Mouse (Mus musculus): ENCODE results near the gene Erc1. TPM values are rescaled to one million over a fixed set of nuclear protein-coding genes. Genes with fewer than 3 reads are reported as not detected.
"Not testable (repeated sequence)": the region's sequence is repeated elsewhere in the genome, so short reads cannot be mapped to it uniquely, and the experiment has no call there.

Erc1 gene
- polyA plus RNA-seq, 1 experiment from 2014 or later, result 34.9 TPM

DNA sequence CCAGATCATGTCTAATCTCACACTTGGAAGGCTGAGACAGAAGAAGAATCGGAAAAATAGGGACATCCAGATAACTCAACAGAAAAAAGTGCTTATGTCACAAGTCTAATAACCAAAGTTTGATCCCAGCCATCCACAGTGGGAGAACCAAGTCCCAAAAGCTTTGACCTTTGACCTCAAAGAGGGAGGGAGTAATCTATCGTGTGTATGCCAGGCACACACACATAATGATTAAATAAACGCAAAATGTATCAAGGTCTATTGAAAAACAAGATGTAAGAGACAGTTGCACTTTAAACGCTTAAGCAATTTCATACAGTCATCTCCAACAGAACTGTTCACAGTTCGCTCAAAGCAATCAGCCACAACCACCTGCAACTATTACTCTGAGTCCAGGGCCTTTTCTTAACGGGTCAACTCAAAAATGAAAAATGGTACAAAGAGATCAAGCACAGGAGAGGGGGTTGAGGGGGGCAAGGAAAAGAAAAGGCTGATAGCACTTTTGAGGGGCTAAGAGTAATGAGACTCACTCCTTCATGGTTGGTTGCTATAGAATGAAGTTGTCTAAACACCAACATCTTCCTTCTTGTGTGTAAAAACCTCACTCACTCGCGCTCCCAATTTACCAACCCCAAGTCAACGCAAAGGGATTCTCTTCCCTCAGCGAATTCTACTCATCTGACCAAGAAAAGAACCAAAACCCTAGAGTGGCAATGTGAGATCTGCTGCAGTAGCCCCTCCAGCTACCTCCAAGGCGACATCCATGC, 1.0 kb downstream of the Erc1 start:
- 28% methylated on average over 11 of the region's 11 CpGs for WGBS
- Histone ChIP-seq H3K4me3 (replicated peaks) (peak overlapping the region; percentile 90), H3K4me1 (peaks cover 23% of the 10 kb centered on the region), H3K4me2 (peak overlapping the region; percentile 75), H3K27ac (peak overlapping the region; percentile 97; the same call in 1 of the 2 replicates), H3K9me3 (no peaks in the 10 kb centered on the region), H3K9ac (peak overlapping the region; percentile 93), H3K36me3 (replicated peaks) (no peaks in the 10 kb centered on the region), H3K27me3 (no peaks in the 10 kb centered on the region)
- no peak for ATAC-seq (ENCODE audit: low FRiP score)

DNA sequence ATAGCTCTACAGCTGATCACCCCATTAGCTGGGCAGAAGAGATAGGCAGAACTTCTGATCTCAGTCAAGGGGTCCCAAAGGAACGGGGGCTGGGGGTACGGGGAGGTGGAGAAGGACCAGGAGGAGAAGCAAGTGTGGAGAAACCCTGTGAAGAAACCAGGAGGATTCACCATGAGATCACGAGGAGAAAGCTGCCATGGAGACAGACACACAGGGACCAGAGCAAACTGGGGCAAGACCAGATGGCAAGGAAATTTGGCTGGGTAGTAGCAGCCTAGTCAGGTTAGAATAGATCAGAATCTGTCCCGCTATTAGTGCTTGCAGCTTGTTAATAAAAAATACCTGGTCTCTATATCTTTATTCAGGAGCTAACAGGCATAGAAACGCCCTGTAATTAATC, 18.0 kb downstream of the Erc1 start:
- no peaks in the 10 kb centered on the region for H3K36me3 ChIP-seq (replicated peaks)
- no peaks in the 10 kb centered on the region for H3K27me3 ChIP-seq
- H3K9ac ChIP-seq, result no peak overlapping the region
- no peak overlapping the region for H3K4me3 ChIP-seq (replicated peaks)
- no peaks in the 10 kb centered on the region for H3K9me3 ChIP-seq
- H3K4me2 ChIP-seq, result no peak overlapping the region
- H3K4me1 ChIP-seq, result no peaks in the 10 kb centered on the region
- 90% methylated on average over 5 of the region's 5 CpGs for WGBS
- no peak for ATAC-seq (ENCODE audit: low FRiP score)
- H3K27ac ChIP-seq, result no peak overlapping the region

GRCm38 (mm10) chr6:119828165-119828564, 19.8 kb downstream of the Erc1 start:
- Histone ChIP-seq H3K9me3 (no peaks in the 10 kb centered on the region), H3K9ac (no peak overlapping the region), H3K4me2 (no peak overlapping the region), H3K27ac (no peak overlapping the region), H3K4me3 (replicated peaks) (no peak overlapping the region), H3K4me1 (no peaks in the 10 kb centered on the region), H3K36me3 (replicated peaks) (peaks cover 12% of the 10 kb centered on the region), H3K27me3 (no peaks in the 10 kb centered on the region)
- 98% methylated on average over 1 of the region's 1 CpGs for WGBS
- no peak for ATAC-seq (ENCODE audit: low FRiP score)

DNA sequence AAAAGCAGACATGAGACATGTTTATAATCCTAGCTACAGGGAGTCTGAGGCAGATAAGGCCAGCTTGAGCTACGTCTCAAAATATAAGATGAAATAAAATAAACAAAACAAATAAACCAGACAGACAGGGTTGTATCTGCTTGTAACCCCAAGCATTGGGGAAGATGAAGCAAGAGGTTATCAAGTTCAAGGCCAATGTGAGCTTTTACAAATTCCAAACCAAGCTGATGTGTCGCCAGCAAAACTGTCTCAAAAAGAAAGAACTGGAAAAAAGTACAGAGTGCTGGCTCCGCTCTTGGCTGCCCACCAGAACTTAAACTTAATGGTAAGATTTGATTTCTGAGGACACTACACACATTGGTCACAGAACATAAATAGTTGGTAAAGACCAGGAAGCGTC, 21.3 kb downstream of the Erc1 start:
- Histone ChIP-seq H3K4me3 (replicated peaks) (no peak overlapping the region), H3K27me3 (no peaks in the 10 kb centered on the region), H3K9ac (no peak overlapping the region), H3K27ac (no peak overlapping the region), H3K4me2 (no peak overlapping the region), H3K4me1 (peaks cover 3% of the 10 kb centered on the region), H3K9me3 (no peaks in the 10 kb centered on the region), H3K36me3 (replicated peaks) (peaks cover 12% of the 10 kb centered on the region)
- 92% methylated on average over 4 of the region's 4 CpGs for WGBS
- no peak for ATAC-seq (ENCODE audit: low FRiP score)

DNA sequence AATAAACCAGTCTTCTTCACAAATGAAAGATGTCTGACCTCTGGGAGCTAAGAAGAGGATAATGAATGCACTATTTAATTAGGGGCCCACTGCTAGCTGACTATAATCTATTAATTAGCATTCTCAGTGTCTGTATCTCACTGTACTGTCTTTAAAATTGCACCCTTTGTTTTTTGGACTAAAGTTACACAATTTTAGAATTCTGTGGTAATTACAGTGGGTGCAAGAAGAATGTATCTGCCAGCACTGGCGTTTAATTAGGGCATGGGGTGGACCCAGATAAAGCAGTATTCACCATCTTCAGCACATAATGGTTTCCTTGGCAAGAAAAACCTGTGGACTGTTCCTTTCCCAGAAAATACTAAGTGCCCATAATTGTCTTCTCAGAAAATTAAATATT, 25.8 kb downstream of the Erc1 start:
- no peak overlapping the region for H3K9ac ChIP-seq
- ATAC-seq (ENCODE audit: low FRiP score), result peak; percentile 36; the same call in 1 of the 2 replicates
- peaks cover 22% of the 10 kb centered on the region for H3K36me3 ChIP-seq (replicated peaks)
- H3K4me2 ChIP-seq, result no peak overlapping the region
- no peaks in the 10 kb centered on the region for H3K9me3 ChIP-seq
- WGBS, result 38% methylated on average over 1 of the region's 1 CpGs
- H3K4me3 ChIP-seq (replicated peaks), result no peak overlapping the region
- H3K27ac ChIP-seq, result 0 out of 2 replicates have a peak overlapping the region, but pooled peaks have one; percentile 25
- no peaks in the 10 kb centered on the region for H3K27me3 ChIP-seq
- peaks cover 3% of the 10 kb centered on the region for H3K4me1 ChIP-seq

- Histone ChIP-seq H3K27ac (no peak overlapping the region), H3K4me3 (replicated peaks) (no peak overlapping the region), H3K27me3 (no peaks in the 10 kb centered on the region), H3K9ac (no peak overlapping the region), H3K9me3 (no peaks in the 10 kb centered on the region), H3K36me3 (replicated peaks) (peaks cover 22% of the 10 kb centered on the region), H3K4me2 (no peak overlapping the region), H3K4me1 (peaks cover 3% of the 10 kb centered on the region)
- WGBS, result 95% methylated on average over 1 of the region's 1 CpGs
- no peak for ATAC-seq (ENCODE audit: low FRiP score)
Observed at GRCm38 (mm10) chr6:119821158-119821557, 26.8 kb downstream of the Erc1 start.

DNA sequence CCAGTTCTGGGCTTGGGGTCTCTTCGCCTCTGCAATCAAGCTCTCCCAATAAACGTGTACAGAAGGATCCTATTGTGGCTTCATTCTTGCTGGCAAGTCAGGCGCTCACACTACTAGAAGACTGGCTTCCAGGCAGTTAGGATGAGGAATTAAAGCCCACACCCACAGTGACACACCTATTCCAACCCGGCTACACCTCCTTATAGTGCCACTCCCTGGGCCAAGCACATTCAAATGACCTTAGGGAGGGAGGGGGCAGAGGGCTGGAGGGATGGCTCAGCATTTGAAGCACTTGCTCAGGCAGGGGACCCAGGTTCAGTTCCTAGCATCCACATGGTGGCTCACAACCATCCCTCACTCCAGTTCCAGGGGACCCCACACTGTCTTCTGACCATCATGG, 29.4 kb downstream of the Erc1 start:
- no peak overlapping the region for H3K9ac ChIP-seq
- ATAC-seq (ENCODE audit: low FRiP score), result no peak
- H3K4me2 ChIP-seq, result no peak overlapping the region
- no peaks in the 10 kb centered on the region for H3K27me3 ChIP-seq
- peaks cover 11% of the 10 kb centered on the region for H3K36me3 ChIP-seq (replicated peaks)
- H3K9me3 ChIP-seq, result no peaks in the 10 kb centered on the region
- peaks cover 3% of the 10 kb centered on the region for H3K4me1 ChIP-seq
- no peak overlapping the region for H3K27ac ChIP-seq
- 96% methylated on average over 4 of the region's 4 CpGs for WGBS
- no peak overlapping the region for H3K4me3 ChIP-seq (replicated peaks)

DNA sequence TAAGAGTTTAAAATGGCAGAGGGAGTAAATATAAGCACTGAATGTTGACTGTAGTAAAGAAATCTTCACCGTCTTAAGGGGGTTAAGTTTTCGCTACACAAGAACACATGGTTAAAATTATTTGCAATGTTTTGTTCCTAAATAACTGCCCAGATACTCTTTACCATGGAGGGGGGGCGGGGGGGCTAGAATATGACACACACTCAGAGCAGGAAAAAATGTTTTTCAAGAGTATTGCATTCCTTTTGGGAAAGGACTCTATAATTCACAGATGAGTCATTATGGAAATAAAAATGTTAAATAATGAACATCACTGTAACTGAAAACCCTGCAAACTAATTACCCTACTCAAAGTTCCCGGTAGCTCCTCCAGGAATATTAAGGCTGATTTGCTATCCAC, 32.5 kb downstream of the Erc1 start:
- Histone ChIP-seq H3K27ac (no peak overlapping the region), H3K27me3 (no peaks in the 10 kb centered on the region), H3K4me1 (no peaks in the 10 kb centered on the region), H3K9ac (no peak overlapping the region), H3K36me3 (replicated peaks) (peaks cover 10% of the 10 kb centered on the region; the same call in 1 of the 2 replicates), H3K9me3 (no peaks in the 10 kb centered on the region), H3K4me3 (replicated peaks) (no peak overlapping the region), H3K4me2 (no peak overlapping the region)
- ATAC-seq (ENCODE audit: low FRiP score), result no peak
- 89% methylated on average over 4 of the region's 4 CpGs for WGBS

DNA sequence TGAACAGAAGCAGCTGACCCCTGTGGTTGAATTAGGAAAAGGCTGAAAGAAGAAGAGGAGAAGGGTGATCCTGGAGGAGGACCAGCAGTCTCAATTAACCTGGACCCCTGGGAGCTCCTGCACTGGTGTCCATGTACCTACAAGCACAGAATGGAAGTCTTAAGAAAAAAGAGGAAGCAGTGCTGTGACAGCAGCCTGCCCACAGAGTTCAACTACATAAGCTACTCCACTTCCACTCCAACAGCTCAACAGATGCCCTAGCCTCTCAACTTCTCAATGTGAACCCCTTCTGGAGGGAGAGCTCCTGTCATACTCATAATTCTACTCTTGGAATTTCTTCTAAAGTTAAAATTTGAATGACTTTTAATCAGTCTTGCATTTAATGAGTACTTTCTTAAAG, 34.9 kb downstream of the Erc1 start:
- not testable (repeated sequence) for H3K36me3 ChIP-seq (replicated peaks); H3K27me3 ChIP-seq; H3K9me3 ChIP-seq; H3K4me1 ChIP-seq; H3K27ac ChIP-seq; ATAC-seq (ENCODE audit: low FRiP score); H3K9ac ChIP-seq; H3K4me3 ChIP-seq (replicated peaks); H3K4me2 ChIP-seq

GRCm38 (mm10) chr6:119808726-119809505, 39.1 kb downstream of the Erc1 start:
- H3K9ac ChIP-seq, result no peak overlapping the region
- no peaks in the 10 kb centered on the region for H3K36me3 ChIP-seq (replicated peaks)
- H3K9me3 ChIP-seq, result no peaks in the 10 kb centered on the region
- no peak overlapping the region for H3K27ac ChIP-seq
- 86% methylated on average over 2 of the region's 2 CpGs for WGBS
- no peaks in the 10 kb centered on the region for H3K27me3 ChIP-seq
- peaks cover 4% of the 10 kb centered on the region; the same call in 1 of the 2 replicates for H3K4me1 ChIP-seq
- H3K4me2 ChIP-seq, result no peak overlapping the region
- H3K4me3 ChIP-seq (replicated peaks), result no peak overlapping the region
- no peak for ATAC-seq (ENCODE audit: low FRiP score)

DNA sequence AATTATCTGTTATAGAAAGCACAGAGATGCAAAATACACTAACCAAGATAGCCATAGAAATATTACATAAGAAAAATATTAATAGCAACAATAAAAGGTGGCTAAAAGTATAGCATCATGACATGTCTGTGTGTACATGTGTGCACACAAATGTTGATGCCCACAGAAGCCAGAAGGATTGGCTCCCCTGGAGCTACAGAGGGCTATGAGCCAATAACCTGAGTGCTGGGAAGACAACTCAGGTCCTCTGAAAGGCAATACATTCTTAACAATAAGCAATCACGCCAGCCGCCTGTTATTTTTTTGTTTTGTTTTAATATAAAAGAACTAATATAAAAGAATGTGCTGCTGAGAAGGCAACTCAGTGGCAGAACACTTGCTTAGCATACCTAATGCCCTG, 44.7 kb downstream of the Erc1 start:
- Histone ChIP-seq H3K9me3 (no peaks in the 10 kb centered on the region), H3K4me1 (peaks cover 4% of the 10 kb centered on the region; the same call in 1 of the 2 replicates), H3K4me2 (no peak overlapping the region), H3K4me3 (replicated peaks) (no peak overlapping the region), H3K27ac (no peak overlapping the region), H3K27me3 (no peaks in the 10 kb centered on the region), H3K9ac (no peak overlapping the region), H3K36me3 (replicated peaks) (no peaks in the 10 kb centered on the region)
- ATAC-seq (ENCODE audit: low FRiP score), result no peak
- WGBS, result 89% methylated on average over 2 of the region's 2 CpGs

GRCm38 (mm10) chr6:119796911-119797486, 51.0 kb downstream of the Erc1 start:
- no peak overlapping the region for H3K9ac ChIP-seq
- H3K27me3 ChIP-seq, result no peaks in the 10 kb centered on the region
- H3K9me3 ChIP-seq, result no peaks in the 10 kb centered on the region
- no peak overlapping the region for H3K27ac ChIP-seq
- H3K4me1 ChIP-seq, result no peaks in the 10 kb centered on the region
- no peak for ATAC-seq (ENCODE audit: low FRiP score)
- H3K4me3 ChIP-seq (replicated peaks), result no peak overlapping the region
- whole genome bisulfite sequencing, result 94% methylated on average over 12 of the region's 12 CpGs
- no peak overlapping the region for H3K4me2 ChIP-seq
- H3K36me3 ChIP-seq (replicated peaks), result peaks cover 9% of the 10 kb centered on the region
